Mouse (Mus musculus) erythroblast, embryonic 14.5 days (primary cell): ENCODE data around the gene Tbxas1. TPM values are rescaled to one million over a fixed set of nuclear protein-coding genes. Genes with fewer than 3 reads are reported as not detected.
A peak's percentile ranks its signal among the peaks of the same experiment; 100 is the strongest.

Source experiments
- H3K27me3 ChIP-seq: 2 replicates; pipeline ENCODE4 v1.6.1; 2012; ENCODE audit warnings: inconsistent platforms; ENCODE audit not compliant: control insufficient read depth
- H3K36me3 ChIP-seq: 2 replicates; pipeline ENCODE4 v1.6.1; 2012; ENCODE audit warnings: mild to moderate bottlenecking, inconsistent platforms; ENCODE audit not compliant: control insufficient read depth
- H3K4me1 ChIP-seq: 2 replicates; pipeline ENCODE4 v1.6.1; 2012; ENCODE audit warnings: inconsistent platforms; ENCODE audit not compliant: control insufficient read depth
- H3K4me3 ChIP-seq: replicated peaks from 2 replicates; pipeline ENCODE3; 2012; ENCODE audit warnings: moderate library complexity, mild to moderate bottlenecking, inconsistent platforms
- H3K9me3 ChIP-seq: 2 replicates; pipeline ENCODE4 v1.6.1; 2012; ENCODE audit warnings: low read length, inconsistent platforms, mixed read lengths; ENCODE audit not compliant: control insufficient read depth
- GATA1 ChIP-seq: IDR thresholded peaks from 2 replicates; pipeline ENCODE4 v1.6.1; 2012; ENCODE audit warnings: low read length, inconsistent platforms, mixed read lengths
- TAL1 ChIP-seq: IDR thresholded peaks from 3 replicates; pipeline ENCODE4 v1.6.1; 2012; ENCODE audit warnings: low read length, inconsistent platforms, mixed read lengths
- polyA plus RNA-seq: library from polyadenylated mRNA; stranded (reverse); fragments of >175 nt; gene quantifications from 2 replicates; pipeline ENCODE4 v1.2.3, GENCODE M21; 2012

The Tbxas1 gene
- polyA plus RNA-seq, 1 experiment, result 0.19 TPM

- TF ChIP-seq TAL1 (no peak), GATA1 (peak; percentile 44; the same call in 1 of the 2 replicates)
- Histone ChIP-seq H3K4me1 (peaks cover 62% of the 10 kb centered on the region), H3K4me3 (no peak overlapping the region), H3K36me3 (no peaks in the 10 kb centered on the region), H3K27me3 (peaks cover 23% of the 10 kb centered on the region), H3K9me3 (no peaks in the 10 kb centered on the region; the same call in 1 of the 2 replicates)
Observed at GRCm38 (mm10) chr6:38966839-38967238, 91.6 kb downstream of the Tbxas1 start.

- H3K9me3 ChIP-seq, result no peaks in the 10 kb centered on the region; the same call in 1 of the 2 replicates
- H3K4me3 ChIP-seq, result no peak overlapping the region
- H3K36me3 ChIP-seq, result no peaks in the 10 kb centered on the region
- H3K27me3 ChIP-seq, result peaks cover 21% of the 10 kb centered on the region
- TF ChIP-seq GATA1 (no peak), TAL1 (no peak)
- H3K4me1 ChIP-seq, result peaks cover 64% of the 10 kb centered on the region
Observed at GRCm38 (mm10) chr6:38967288-38967687, 92.1 kb downstream of the Tbxas1 start.

GRCm38 (mm10) chr6:38967988-38968387 is 92.8 kb downstream of the Tbxas1 start:
- no peaks in the 10 kb centered on the region for H3K36me3 ChIP-seq
- no peak overlapping the region for H3K4me3 ChIP-seq
- TF ChIP-seq GATA1, result no peak
- no peak for TF ChIP-seq TAL1
- peaks cover 14% of the 10 kb centered on the region for H3K27me3 ChIP-seq
- H3K9me3 ChIP-seq, result no peaks in the 10 kb centered on the region; the same call in 1 of the 2 replicates
- peaks cover 63% of the 10 kb centered on the region for H3K4me1 ChIP-seq

- no peak for TF ChIP-seq GATA1
- no peaks in the 10 kb centered on the region for H3K36me3 ChIP-seq
- H3K9me3 ChIP-seq, result no peaks in the 10 kb centered on the region; the same call in 1 of the 2 replicates
- peaks cover 54% of the 10 kb centered on the region for H3K4me1 ChIP-seq
- H3K27me3 ChIP-seq, result no peaks in the 10 kb centered on the region; the same call in 1 of the 2 replicates
- H3K4me3 ChIP-seq, result no peak overlapping the region
Observed at GRCm38 (mm10) chr6:38969944-38970740, 94.9 kb downstream of the Tbxas1 start.

GRCm38 (mm10) chr6:38970759-38971158 is 95.6 kb downstream of the Tbxas1 start:
- Histone ChIP-seq H3K36me3 (no peaks in the 10 kb centered on the region), H3K4me1 (peaks cover 48% of the 10 kb centered on the region)
- TF ChIP-seq GATA1 (no peak), TAL1 (no peak)

GRCm38 (mm10) chr6:38972826-38973225 is 97.6 kb downstream of the Tbxas1 start:
- no peaks in the 10 kb centered on the region; the same call in 1 of the 2 replicates for H3K9me3 ChIP-seq
- no peak overlapping the region for H3K4me3 ChIP-seq
- no peaks in the 10 kb centered on the region for H3K36me3 ChIP-seq
- peaks cover 30% of the 10 kb centered on the region for H3K4me1 ChIP-seq
- TF ChIP-seq GATA1 (no peak), TAL1 (no peak)
- peaks cover 3% of the 10 kb centered on the region for H3K27me3 ChIP-seq

More at GRCm38 (mm10) chr6:38970759-38971158, 95.6 kb downstream of the Tbxas1 start:
- H3K9me3 ChIP-seq, result no peaks in the 10 kb centered on the region; the same call in 1 of the 2 replicates
- H3K4me3 ChIP-seq, result no peak overlapping the region
- H3K27me3 ChIP-seq, result no peaks in the 10 kb centered on the region

GRCm38 (mm10) chr6:38973441-38974161 is 98.4 kb downstream of the Tbxas1 start:
- TF ChIP-seq TAL1, result no peak
- TF ChIP-seq GATA1, result no peak
- Histone ChIP-seq H3K4me1 (peaks cover 25% of the 10 kb centered on the region), H3K9me3 (no peaks in the 10 kb centered on the region; the same call in 1 of the 2 replicates), H3K4me3 (no peak overlapping the region), H3K36me3 (no peaks in the 10 kb centered on the region), H3K27me3 (peaks cover 5% of the 10 kb centered on the region)

- Histone ChIP-seq H3K36me3 (no peaks in the 10 kb centered on the region), H3K4me1 (peaks cover 23% of the 10 kb centered on the region), H3K9me3 (no peaks in the 10 kb centered on the region; the same call in 1 of the 2 replicates), H3K27me3 (peaks cover 9% of the 10 kb centered on the region), H3K4me3 (no peak overlapping the region)
- TF ChIP-seq TAL1 (no peak), GATA1 (no peak)
Observed at GRCm38 (mm10) chr6:38974162-38974525, 98.9 kb downstream of the Tbxas1 start.

- Histone ChIP-seq H3K4me1 (peaks cover 22% of the 10 kb centered on the region), H3K27me3 (peaks cover 13% of the 10 kb centered on the region), H3K36me3 (no peaks in the 10 kb centered on the region), H3K4me3 (no peak overlapping the region), H3K9me3 (no peaks in the 10 kb centered on the region; the same call in 1 of the 2 replicates)
- no peak for TF ChIP-seq TAL1
- no peak for TF ChIP-seq GATA1
Observed at GRCm38 (mm10) chr6:38974536-38975268, 99.5 kb downstream of the Tbxas1 start.
